Mouse (Mus musculus) testis, adult 2 months (tissue): ENCODE data around the gene Gsto1.

Experiments
- CTCF ChIP-seq: fragments of 200-500 bp; IDR thresholded peaks from 2 replicates; pipeline ENCODE4 v1.5.1; 2012; ENCODE audit warnings: low read depth, mild to moderate bottlenecking, inconsistent platforms, low read length, moderate library complexity; ENCODE audit not compliant: control insufficient read depth, insufficient read depth, insufficient replicate concordance
- POLR2A ChIP-seq: fragments of 200-500 bp; IDR thresholded peaks from 2 replicates; pipeline ENCODE4 v1.6.1; 2012; ENCODE audit warnings: low read depth, mild to moderate bottlenecking, inconsistent platforms, low read length, moderate library complexity; ENCODE audit not compliant: control insufficient read depth

- no peak for TF ChIP-seq POLR2A
- no peak for TF ChIP-seq CTCF
These were observed 12.9 kb downstream of the Gsto1 start for GRCm38 (mm10) chr19:47867628-47868175.
